Mouse (Mus musculus) monocyte, adult 2 months (primary cell): ENCODE results near the gene Tinagl1.
A peak's percentile ranks its signal among the peaks of the same experiment; 100 is the strongest.

ENCODE experiments used
- DNase-seq, 2 experiments: peaks; one replicate each; pipeline ENCODE4 v3.0.0; 2022; ENCODE audit warnings: low spot score in 2 of 2, low read depth in 1 of 2

Gene Tinagl1

GRCm38 (mm10) chr4:130148405-130148804, 26.5 kb downstream of the Tinagl1 start:
- no peak for DNase-seq

- DNase-seq = no peak
Measured at GRCm38 (mm10) chr4:130141786-130142185, 33.1 kb downstream of the Tinagl1 start.

- no peak for DNase-seq
Measured at GRCm38 (mm10) chr4:130140992-130141402, 33.9 kb downstream of the Tinagl1 start.

GRCm38 (mm10) chr4:130139214-130139492, 35.8 kb downstream of the Tinagl1 start, which contains the start of gene Hcrtr1:
Gene Hcrtr1, minus strand, starts transcription at chr4:130139359.
- no peak for DNase-seq

- peak; percentile 5 to 12 for DNase-seq
Measured at GRCm38 (mm10) chr4:130138441-130139213, 36.3 kb downstream of the Tinagl1 start.

- no peak for DNase-seq
Measured at GRCm38 (mm10) chr4:130133399-130133798, 41.5 kb downstream of the Tinagl1 start.

DNA sequence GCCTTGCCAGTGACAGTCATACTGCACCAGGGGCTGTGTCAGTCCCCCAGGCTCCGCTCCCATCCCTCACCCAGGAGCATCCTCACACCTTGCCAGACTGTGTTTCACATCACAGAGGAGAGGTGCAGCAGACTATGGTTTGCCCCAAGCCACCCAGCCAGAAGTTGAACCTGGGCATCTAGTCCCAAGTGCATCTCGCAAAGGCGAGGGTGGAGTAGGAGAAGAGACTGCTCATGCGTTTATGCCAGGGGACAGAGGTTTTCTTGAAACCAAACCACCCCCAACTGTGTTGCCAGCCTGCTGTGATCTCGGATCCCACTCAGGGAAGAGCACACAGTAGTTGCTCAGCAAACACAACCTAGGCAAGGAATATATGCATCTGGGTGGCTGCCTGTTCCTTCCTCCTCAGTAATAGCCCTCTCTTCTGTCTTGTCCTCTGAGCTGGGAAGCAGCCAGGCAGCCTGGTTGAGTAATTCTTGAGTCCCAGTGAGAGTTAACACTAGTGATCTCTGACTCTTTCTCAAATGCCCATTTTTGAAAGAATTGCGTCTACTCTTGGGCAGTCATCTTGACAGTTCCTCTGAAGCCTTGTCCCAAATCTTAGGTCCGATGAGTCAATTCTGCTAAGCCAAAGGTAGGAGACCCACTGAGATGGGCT, 43.3 kb downstream of the Tinagl1 start:
- no peak for DNase-seq

DNA sequence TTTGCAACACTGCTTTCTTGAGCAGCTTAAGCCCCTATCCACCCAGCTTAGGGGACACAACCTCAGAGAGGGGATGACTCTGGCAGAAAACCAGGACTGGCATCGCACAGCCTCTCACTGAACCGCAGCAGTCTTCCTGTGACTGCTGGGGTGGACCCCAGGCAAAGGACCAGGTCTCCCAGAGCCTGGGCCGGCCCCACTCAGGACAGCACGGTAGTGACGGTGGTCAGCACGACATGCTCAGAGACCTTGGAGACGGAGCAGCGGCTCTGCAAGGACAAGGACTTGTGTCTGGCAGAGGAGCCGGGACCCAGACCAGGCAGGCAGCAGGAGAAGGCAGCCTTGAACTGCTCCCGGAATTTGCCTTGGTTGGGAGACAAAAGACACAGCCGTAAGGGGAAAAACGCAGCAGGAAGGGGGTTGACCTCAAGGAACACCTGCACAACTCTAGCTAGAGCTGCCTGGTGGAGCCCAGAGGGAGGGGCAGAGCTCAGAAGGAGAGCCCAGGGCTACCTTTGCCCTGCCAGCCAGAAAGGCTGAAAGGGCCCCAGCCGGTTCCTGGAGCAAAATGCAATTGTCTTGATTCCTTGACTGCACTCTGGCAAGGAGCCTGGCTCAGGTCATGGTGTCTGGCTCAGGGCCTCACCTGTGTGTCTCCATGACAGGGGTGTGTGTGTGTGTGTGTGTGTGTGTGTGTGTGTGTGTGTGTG, 44.1 kb downstream of the Tinagl1 start:
- DNase-seq = no peak

DNA sequence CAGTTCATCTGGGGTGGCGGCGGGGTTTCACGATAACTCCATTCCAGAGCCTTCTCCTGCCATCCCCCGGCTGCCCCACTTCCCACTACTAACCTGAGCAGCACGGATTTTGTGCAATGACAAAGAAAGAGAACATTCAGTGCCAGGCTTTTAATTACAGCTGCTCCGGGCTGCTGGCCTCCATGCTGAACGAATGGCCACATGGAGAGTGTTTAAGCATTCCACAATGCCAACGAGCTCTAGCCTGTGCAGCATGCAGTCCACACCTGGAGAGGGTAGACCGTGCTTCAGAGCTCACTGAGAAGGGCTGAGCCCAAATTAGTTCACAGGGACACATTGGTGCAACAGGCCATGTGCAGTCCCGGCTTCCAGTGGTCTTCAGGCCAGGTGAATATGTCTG, 44.8 kb downstream of the Tinagl1 start:
- DNase-seq = no peak

DNA sequence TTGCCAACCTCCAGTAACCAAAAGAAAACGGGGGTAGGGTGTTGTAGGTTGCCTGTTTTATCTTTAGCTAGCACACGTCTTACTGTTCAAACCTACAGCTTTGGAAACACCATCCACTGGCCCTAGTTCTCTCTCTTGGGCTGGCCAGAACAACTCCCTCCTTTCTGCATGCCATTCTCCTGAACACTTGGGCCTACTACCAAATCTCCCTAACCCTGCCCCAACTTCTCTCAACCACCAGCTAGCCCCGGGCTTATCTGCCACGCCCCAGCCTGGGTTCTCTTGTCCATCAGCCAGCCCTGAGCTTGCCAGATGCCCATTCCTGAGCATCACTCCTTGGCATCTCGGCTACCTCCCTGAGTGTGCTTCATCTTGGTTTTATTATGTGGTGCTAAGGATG, 46.0 kb downstream of the Tinagl1 start:
- DNase-seq = no peak

- DNase-seq = no peak
Measured at GRCm38 (mm10) chr4:130125935-130126334, 49.0 kb downstream of the Tinagl1 start.

DNA sequence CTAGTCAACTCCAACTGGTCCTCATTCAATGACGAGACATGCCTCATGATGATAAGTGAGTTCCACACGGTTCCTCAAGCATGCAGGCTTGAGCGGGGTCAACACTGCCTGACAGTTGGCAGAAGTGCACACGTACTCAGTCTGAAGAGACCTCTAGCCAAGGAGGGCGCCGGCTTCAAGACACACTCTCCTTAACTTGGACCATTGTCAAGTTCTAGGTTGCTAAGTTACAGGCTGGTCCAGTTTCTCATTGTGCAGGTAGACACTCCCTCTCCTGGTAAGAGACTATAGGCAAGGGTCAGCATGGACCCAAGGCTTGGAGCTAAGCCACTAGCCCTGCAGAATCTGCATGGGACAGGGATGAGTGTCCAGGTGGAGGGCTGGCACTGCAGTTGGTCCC, 49.8 kb downstream of the Tinagl1 start:
- no peak for DNase-seq

DNA sequence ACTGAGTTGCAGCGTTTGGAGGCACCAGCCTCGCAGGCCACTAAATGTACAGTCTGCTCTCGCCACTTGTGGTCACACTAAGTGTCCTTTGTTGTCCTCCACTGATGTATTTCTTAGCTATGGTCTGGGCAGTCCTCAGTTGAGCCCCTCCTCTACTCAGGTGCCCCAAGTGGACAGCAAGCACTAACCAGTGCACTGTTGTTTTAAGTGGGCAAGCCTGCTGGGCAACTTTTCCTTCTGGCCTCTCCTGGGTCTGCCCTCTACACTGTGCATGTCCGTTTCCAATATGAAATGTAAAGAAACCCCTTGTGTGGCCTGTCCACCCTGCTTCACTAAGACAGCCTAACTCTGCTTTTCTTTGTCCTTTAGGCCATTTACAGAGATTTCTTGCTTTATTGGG, 50.8 kb downstream of the Tinagl1 start:
- no peak for DNase-seq

GRCm38 (mm10) chr4:130123020-130123419, 51.9 kb downstream of the Tinagl1 start:
- DNase-seq = no peak

- no peak for DNase-seq
Measured at GRCm38 (mm10) chr4:130121560-130121959, 53.4 kb downstream of the Tinagl1 start.

GRCm38 (mm10) chr4:130120752-130121151, 54.2 kb downstream of the Tinagl1 start:
- no peak for DNase-seq
